Mouse (Mus musculus) mouse embryonic stem cell (cell line): ENCODE results near the gene Frmd6.

Experiments
- in situ Hi-C, 2 experiments: fragments of 300-500 bp; cut with MboI; formaldehyde crosslinking; loops; 1 replicate in 1 of 2; 3 replicates in 1 of 2; pipeline ENCODE4 v1.14.3; 2019 to 2020; ENCODE audit warnings: low sequenced_read_pairs in 2 of 2, low pct_unique_long_range_greater_than_20kb in 1 of 2, mixed read lengths in 1 of 2; ENCODE audit not compliant: unreplicated experiment in 1 of 2

The Frmd6 gene

GRCm38 (mm10) chr12:70803494-70803893, 21.8 kb upstream of the Frmd6 start:
- in situ Hi-C loops: no loop called here

GRCm38 (mm10) chr12:70804989-70805388, 20.3 kb upstream of the Frmd6 start:
- in situ Hi-C loops: no loop called here

- in situ Hi-C loops: no loop called here
Measured at GRCm38 (mm10) chr12:70807543-70807942, 17.8 kb upstream of the Frmd6 start.

DNA sequence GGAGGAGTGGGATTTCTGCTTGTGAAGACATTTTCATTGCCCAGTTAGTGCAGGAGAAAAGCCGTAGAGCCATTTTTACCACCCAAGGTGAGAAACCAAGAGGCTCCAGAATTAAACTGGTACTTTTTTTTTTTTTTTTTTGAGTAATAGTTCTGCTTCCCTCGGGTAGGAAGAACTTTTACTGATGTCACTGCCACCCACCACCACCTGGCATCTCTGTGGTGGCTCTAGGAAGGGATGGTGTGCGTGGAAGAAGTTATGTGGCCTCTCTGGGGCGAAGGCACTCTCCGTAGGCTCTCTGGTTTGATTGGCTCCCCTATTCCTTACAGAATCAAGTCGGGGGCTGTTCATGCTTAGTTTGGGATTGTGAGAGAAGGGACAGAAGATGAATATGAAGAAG, 17.3 kb upstream of the Frmd6 start:
- in situ Hi-C loops: no loop called here

DNA sequence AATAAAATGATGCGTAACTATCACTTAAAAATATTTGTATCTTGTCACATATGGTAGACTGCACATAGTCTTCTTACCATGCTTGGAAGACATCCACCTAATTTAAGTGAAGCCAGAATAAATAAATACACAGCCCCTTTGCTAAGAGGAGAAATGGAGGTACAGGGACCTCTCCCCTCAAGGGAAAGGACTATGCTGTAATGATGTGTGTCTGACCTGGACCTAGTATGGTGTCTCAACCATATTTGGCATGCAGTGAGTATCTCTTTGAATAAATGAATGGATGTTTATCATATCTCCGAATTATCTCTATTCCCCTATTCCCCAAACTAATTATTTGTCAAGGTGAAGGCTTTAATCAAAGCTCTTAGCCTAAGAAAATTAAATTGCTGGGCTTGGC, 15.4 kb upstream of the Frmd6 start:
- in situ Hi-C loops: no loop called here

DNA sequence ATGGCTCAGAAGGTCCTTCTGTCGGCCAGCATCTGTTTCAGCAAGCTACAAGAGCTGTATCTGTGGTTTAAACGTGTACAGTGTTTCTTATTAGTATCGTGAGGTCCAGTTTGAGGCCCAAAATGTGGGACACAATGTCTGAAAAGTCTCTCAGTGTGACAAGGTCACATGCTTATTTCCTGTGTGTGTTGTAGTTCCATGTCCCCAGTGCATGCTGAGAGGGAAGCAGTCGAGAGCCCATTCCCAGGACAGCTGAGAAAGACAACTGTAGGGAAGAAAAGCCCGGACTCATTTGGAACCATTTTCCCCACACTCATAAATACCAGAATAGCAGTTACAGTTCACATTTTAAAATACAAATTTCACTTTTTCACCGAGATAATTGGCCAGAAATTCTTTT, 13.5 kb upstream of the Frmd6 start:
- in situ Hi-C loops: no loop called here

DNA sequence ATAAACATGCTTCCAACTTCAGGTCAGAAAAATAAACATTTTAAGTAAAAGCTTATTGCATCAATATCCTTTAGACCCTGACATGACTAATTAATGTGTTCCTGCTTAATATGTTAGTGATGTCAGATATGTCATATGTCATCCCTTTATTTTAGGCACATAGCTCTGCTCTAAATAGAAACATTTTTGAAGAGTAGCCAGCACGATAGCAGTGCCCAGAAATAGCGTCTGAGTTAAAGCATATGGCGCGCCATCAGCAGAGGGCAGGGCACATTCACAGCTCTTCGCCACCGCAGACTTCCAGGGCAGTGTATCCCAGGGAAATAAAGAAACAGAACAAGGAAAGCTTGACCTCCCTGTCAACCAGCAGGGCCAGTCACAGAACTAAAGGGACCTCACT, 13.1 kb upstream of the Frmd6 start:
- in situ Hi-C loops: no loop called here

GRCm38 (mm10) chr12:70812822-70813465, 12.4 kb upstream of the Frmd6 start:
- in situ Hi-C loops: no loop called here

GRCm38 (mm10) chr12:70816731-70817130, 8.6 kb upstream of the Frmd6 start:
- in situ Hi-C loops: no loop called here

DNA sequence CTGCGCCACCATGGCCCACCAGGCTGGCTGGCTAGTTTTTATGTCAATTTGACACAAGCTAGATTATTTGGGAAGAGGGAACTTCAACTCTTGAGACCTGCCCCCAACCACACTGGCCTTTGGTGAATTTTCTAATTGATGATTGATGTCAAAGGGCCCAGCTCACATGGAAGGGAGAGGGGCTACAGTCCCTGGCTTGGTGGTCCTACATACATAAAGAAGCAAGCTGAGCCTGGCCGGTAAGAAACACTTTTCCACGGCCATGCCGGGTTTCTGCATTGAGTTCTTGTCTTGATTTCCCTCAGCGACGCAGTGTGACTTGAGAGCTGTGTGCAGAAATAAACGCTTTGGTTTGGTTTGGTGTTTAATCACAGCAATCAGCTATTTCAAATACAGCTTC, 1.3 kb upstream of the Frmd6 start:
- in situ Hi-C loops: no loop called here

- in situ Hi-C loops: no loop called here
Measured at GRCm38 (mm10) chr12:70825651-70826317, 470 bp downstream of the Frmd6 start.

DNA sequence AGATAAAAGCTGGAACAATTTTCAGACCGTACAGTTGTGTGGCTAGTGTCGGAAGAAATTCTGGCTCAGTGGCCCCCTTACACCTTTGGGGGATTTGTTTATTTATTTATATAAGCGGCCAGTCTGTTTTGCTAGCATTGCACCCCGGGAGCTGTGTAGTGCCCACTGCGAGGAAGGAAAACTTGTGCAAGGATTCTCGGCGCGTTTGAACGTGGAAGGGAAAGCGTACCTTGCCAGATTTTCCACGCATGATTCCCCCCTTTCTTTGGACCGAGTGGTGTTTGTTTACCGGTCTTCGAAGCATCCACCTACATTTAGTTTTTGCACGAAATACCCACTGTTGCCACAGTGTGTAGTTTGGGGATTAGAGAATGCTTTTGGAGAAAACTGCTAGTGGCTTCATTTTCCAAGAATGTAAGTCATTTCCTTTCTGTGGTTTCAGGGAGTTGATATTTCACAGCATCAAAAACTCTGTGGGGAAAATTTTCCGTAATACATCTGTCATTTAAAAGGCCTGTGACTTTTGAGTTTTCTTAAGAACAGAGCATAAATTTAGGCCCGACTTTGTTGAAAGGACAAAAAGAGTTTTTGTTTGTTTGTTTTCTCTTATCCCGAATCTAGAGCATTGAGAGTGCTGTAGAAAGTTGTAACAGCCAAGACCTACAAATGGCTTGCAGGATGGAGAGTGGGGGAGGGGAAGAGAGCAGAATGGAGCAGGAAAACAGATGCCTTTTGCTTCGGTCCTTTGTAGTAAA, 1.2 kb downstream of the Frmd6 start:
- in situ Hi-C loops: no loop called here

GRCm38 (mm10) chr12:70827187-70827900, 2.0 kb downstream of the Frmd6 start:
- in situ Hi-C loops: no loop called here

DNA sequence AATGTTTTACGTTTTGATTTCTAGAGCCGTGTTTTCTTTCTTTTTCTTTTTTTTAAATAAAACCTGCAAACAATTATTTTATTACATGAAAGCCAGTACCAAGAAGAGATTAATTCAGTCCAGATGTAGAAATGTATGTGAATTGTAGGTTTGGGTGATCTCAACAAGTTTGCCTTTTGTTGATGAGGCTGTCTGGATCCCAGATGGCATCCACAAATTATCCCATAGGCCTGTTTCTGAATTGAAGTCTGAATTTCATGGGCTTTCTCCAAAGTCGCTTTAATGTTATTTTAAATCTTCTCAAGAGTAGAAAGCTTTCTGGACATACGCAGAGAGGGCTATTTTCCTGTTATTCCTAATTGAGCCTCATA, 2.6 kb downstream of the Frmd6 start:
- in situ Hi-C loops: no loop called here

DNA sequence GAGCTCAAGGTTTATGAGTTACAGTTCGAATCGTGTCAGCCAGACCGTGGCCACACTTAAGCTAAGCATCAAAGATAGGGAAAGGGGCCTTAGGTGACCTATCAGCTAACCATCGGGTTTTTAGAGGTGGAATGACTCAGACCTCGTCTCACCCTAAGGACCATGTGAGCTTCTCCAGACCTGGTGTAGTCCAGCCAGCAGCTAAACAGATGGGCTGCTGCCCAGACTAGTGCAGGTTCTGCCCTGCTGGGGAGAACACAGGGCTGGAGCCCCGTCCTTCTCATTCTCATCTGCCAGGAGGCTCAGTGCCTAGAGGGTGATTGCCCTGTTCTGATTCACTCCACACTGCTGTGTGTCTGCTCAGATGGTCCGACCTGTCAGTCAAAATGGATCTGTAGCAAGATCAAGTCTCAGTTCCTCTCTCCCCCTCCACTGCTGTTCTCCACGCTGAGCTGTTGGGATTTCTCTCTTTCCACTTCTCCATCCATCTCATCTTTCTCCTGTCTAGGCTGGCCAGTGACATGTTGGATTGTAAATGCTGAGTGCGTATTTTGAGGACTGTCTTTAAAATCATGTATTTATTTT, 5.8 kb downstream of the Frmd6 start:
- in situ Hi-C loops: no loop called here

- in situ Hi-C loops: no loop called here
Measured at GRCm38 (mm10) chr12:70832216-70832998, 7.1 kb downstream of the Frmd6 start.

DNA sequence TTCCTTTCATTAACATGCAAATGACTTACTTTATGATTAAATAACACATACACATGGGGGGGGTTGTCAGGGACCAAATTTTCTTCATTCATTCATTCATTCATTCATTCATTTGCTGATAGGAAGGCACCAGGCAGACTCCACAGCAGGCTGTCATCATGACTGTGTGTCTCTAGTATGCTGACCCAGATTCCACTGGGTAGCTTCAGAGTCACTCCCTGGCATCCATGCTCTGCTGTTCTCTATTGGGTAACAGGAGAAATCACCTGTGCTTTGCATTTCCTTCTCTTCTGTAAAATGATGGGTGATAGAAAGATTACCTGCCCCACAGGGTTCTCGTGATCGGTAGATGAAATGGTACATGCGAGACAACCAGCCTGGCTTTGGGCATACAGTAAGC, 7.7 kb downstream of the Frmd6 start:
- in situ Hi-C loops: no loop called here

DNA sequence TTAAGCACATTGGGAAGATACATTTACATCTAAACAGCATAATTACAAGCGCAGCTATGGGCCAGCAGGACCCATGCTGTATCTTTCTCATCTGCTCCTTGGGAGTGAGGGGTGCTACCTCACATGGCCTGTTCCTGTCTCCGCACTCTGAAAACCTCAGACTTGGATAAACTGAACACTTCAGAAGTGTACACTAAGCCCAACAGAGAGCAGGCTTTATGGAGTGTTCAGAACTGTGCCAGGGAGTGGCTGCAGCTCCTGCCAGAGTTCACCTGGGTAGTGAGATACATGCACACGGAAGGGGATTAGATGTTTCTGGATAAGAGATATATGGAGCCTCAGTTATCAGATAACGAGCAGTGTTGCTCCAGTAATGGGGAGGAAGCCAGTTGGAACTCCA, 8.7 kb downstream of the Frmd6 start:
- in situ Hi-C loops: no loop called here
